Mouse (Mus musculus) stomach, embryonic 14.5 days (tissue): ENCODE measurements at regions not wholly inside any gene's neighbourhood (a gene's known extent, or its start where the extent isn't known, plus 50 kb on each side); places are given as distances from the start of the nearest gene placed in this dataset.
A peak's percentile ranks its signal among the peaks of the same experiment; 100 is the strongest.
"Not testable (repeated sequence)": the region's sequence is repeated elsewhere in the genome, so short reads cannot be mapped to it uniquely, and the experiment has no call there.

Source experiments
- ATAC-seq: fragments of 200-750 bp; cut with Nextera tagmentation; 2 replicates; pipeline ENCODE4 v1.8.0; 2017; ENCODE audit warnings: low read depth, moderate TSS enrichment; ENCODE audit not compliant: insufficient number of reproducible peaks, insufficient read depth, low FRiP score
- H3K27ac ChIP-seq: fragments of 300-500 bp; sonication (generic); 2 replicates; pipeline ENCODE4 v1.5.1; 2014; ENCODE audit warnings: mild to moderate bottlenecking, low read length, moderate library complexity, mixed read lengths
- H3K27me3 ChIP-seq: fragments of 300-500 bp; sonication (generic); 2 replicates; pipeline ENCODE4 v1.6.1; 2014; ENCODE audit warnings: low read length, control low read depth, mixed read lengths; ENCODE audit not compliant: control insufficient read depth, insufficient read depth
- H3K36me3 ChIP-seq: fragments of 300-500 bp; sonication (generic); 2 replicates; pipeline ENCODE4 v1.6.1; 2014; ENCODE audit warnings: mild to moderate bottlenecking, control low read depth, low read length, moderate library complexity, mixed read lengths; ENCODE audit not compliant: control insufficient read depth, insufficient read depth
- H3K4me1 ChIP-seq: fragments of 300-500 bp; sonication (generic); 2 replicates; pipeline ENCODE4 v1.6.1; 2014; ENCODE audit warnings: low read length, control low read depth, mixed read lengths; ENCODE audit not compliant: control insufficient read depth, insufficient read depth
- H3K4me2 ChIP-seq: fragments of 300-500 bp; sonication (generic); replicated peaks from 2 replicates; pipeline ENCODE4 v1.6.1; 2014; ENCODE audit warnings: low read depth, low read length, control low read depth
- H3K4me3 ChIP-seq: fragments of 300-500 bp; sonication (generic); 2 replicates; pipeline ENCODE4 v1.5.1; 2014; ENCODE audit warnings: low read depth, low read length, control low read depth
- H3K9ac ChIP-seq: fragments of 300-500 bp; sonication (generic); replicated peaks from 2 replicates; pipeline ENCODE4 v1.6.1; 2014; ENCODE audit warnings: low read depth, mild to moderate bottlenecking, control low read depth, low read length, moderate library complexity, mixed read lengths
- H3K9me3 ChIP-seq: fragments of 300-500 bp; sonication (generic); 2 replicates; pipeline ENCODE4 v1.6.1; 2016; ENCODE audit warnings: low read depth, low read length, control low read depth; ENCODE audit not compliant: control insufficient read depth
- WGBS: fragments of 180-500 bp; shearing (Covaris S2); extraction: QIAGEN DNeasy Blood & Tissue Kit; methylation state at CpG from one replicate; pipeline ENCODE4 v1.1.7; 2014; 5-methylcytosine and 5-hydroxymethylcytosine counted together

DNA sequence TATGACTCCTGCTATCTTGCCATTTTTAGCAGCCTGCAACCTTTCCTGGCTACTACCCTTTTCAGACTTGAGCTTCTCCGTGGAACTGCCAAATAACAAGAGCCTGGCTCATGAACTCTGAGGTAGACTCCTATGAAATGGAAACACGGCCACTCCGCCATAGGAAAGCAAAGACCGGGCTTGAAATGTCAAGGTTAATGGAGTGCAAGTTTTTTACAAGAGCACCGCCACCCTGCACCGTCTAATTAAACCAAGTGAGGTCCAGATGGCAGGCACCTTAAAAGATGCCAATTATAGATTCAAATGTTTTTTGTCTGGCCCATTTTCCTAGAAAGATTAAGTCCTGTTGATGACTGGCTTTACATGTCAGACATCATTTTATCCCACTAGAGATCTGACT lies 818.0 kb upstream of the Sox9 start:
- Histone ChIP-seq H3K27ac (no peak overlapping the region), H3K36me3 (no peaks in the 10 kb centered on the region), H3K4me1 (no peaks in the 10 kb centered on the region), H3K9me3 (no peaks in the 10 kb centered on the region), H3K4me2 (no peak overlapping the region), H3K4me3 (no peak overlapping the region), H3K9ac (no peak overlapping the region), H3K27me3 (no peaks in the 10 kb centered on the region)
- no peak for ATAC-seq
- 81% methylated on average over 6 of the region's 6 CpGs for WGBS

- no peaks in the 10 kb centered on the region for H3K9me3 ChIP-seq
- no peaks in the 10 kb centered on the region for H3K36me3 ChIP-seq
- H3K4me3 ChIP-seq = no peak overlapping the region
- H3K4me1 ChIP-seq = no peaks in the 10 kb centered on the region
- ATAC-seq = no peak
- no peak overlapping the region for H3K4me2 ChIP-seq
- no peaks in the 10 kb centered on the region for H3K27me3 ChIP-seq
- no peak overlapping the region for H3K27ac ChIP-seq
- WGBS = 89% methylated on average over 3 of the region's 3 CpGs
- H3K9ac ChIP-seq = no peak overlapping the region
Observed at GRCm38 (mm10) chr11:111966401-111966800, 815.6 kb upstream of the Sox9 start.

GRCm38 (mm10) chr11:111971001-111971400 lies 811.0 kb upstream of the Sox9 start:
- no peaks in the 10 kb centered on the region for H3K27me3 ChIP-seq
- no peaks in the 10 kb centered on the region for H3K36me3 ChIP-seq
- H3K4me3 ChIP-seq = no peak overlapping the region
- H3K27ac ChIP-seq = no peak overlapping the region
- 57% methylated on average over 4 of the region's 4 CpGs for WGBS
- no peaks in the 10 kb centered on the region for H3K9me3 ChIP-seq
- no peak for ATAC-seq
- H3K9ac ChIP-seq = no peak overlapping the region
- no peak overlapping the region for H3K4me2 ChIP-seq
- H3K4me1 ChIP-seq = no peaks in the 10 kb centered on the region

GRCm38 (mm10) chr11:111978667-111979066 lies 803.4 kb upstream of the Sox9 start:
- H3K36me3 ChIP-seq = no peaks in the 10 kb centered on the region
- WGBS = 83% methylated on average over 4 of the region's 4 CpGs
- ATAC-seq = no peak

GRCm38 (mm10) chr11:111996395-111996794 lies 785.6 kb upstream of the Sox9 start:
- H3K9me3 ChIP-seq = no peaks in the 10 kb centered on the region
- ATAC-seq = no peak
- no peak overlapping the region for H3K9ac ChIP-seq
- H3K27ac ChIP-seq = no peak overlapping the region
- H3K36me3 ChIP-seq = no peaks in the 10 kb centered on the region
- no peaks in the 10 kb centered on the region for H3K27me3 ChIP-seq
- H3K4me3 ChIP-seq = no peak overlapping the region
- H3K4me1 ChIP-seq = no peaks in the 10 kb centered on the region
- 72% methylated on average over 4 of the region's 4 CpGs for WGBS
- no peak overlapping the region for H3K4me2 ChIP-seq

More at GRCm38 (mm10) chr11:111978667-111979066, 803.4 kb upstream of the Sox9 start:
- H3K9me3 ChIP-seq = no peaks in the 10 kb centered on the region
- no peak overlapping the region for H3K4me2 ChIP-seq
- H3K9ac ChIP-seq = no peak overlapping the region
- no peaks in the 10 kb centered on the region for H3K4me1 ChIP-seq
- no peak overlapping the region for H3K4me3 ChIP-seq
- no peak overlapping the region for H3K27ac ChIP-seq
- H3K27me3 ChIP-seq = no peaks in the 10 kb centered on the region

DNA sequence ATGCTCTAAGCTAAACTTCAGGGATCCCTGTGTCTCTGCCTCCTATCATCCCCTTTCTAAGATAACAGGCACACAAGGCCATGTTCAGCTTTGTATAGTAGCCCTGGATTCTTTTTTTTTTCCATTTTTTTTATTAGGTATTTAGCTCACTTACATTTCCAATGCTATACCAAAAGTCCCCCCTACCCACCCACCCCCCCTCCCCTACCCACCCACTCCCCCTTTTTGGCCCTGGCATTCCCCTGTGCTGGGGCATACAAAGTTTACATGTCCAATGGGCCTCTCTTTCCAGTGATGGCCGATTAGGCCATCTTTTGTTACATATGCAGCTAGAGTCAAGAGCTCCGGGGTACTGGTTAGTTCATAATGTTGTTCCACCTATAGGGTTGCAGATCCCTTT lies 771.2 kb upstream of the Sox9 start:
- not testable (repeated sequence) for H3K9ac ChIP-seq, H3K4me1 ChIP-seq, H3K4me2 ChIP-seq, H3K27me3 ChIP-seq, H3K4me3 ChIP-seq, H3K9me3 ChIP-seq, H3K36me3 ChIP-seq, H3K27ac ChIP-seq
- ATAC-seq = peak; percentile 83
- WGBS = no CpG with 5 or more reads among the region's 2 CpGs

DNA sequence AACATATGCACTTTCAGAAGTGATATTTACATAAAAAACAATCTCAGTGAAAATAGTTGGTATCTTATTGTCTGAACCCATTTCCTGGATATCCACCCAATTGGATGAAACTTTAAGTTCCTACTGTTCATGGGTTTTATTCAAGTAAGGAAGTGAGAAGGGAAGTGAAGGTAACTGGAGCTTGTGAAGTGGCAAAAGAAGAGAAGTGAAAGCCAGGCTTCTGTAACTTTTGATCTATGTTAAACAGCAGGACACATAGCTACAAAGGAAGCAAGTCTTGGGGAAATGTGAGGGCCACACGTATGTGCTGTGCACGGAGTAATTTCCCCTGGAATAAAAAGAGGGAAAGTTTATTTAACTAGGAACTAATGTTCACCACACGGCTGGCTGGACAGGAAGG lies 764.1 kb upstream of the Sox9 start:
- no peaks in the 10 kb centered on the region for H3K9me3 ChIP-seq
- 76% methylated on average over 3 of the region's 3 CpGs for WGBS
- H3K9ac ChIP-seq = no peak overlapping the region
- no peak overlapping the region for H3K27ac ChIP-seq
- no peaks in the 10 kb centered on the region for H3K36me3 ChIP-seq
- no peak overlapping the region for H3K4me3 ChIP-seq
- H3K4me1 ChIP-seq = no peaks in the 10 kb centered on the region
- H3K4me2 ChIP-seq = no peak overlapping the region
- no peak for ATAC-seq
- H3K27me3 ChIP-seq = no peaks in the 10 kb centered on the region

DNA sequence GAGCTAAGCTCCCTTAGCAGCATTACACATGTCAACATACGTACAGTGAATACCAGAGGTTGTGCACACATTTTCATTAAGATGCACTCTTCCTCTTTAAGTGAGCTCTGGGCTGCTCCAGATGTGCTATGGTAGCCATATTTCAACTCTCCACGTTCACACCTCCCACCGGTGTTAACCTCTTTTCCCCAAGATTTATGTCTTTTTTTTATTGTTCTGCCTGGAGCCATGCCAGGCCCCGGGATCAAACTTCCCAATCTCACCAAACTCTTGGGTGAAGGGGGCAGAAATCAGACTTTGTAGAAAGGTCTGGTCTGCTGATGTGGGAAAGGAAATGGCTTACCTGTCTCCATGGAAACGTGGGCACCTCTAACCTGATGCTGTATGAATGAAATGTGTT lies 754.0 kb upstream of the Sox9 start:
- no peak overlapping the region for H3K4me3 ChIP-seq
- no peak overlapping the region for H3K27ac ChIP-seq
- no peak overlapping the region for H3K9ac ChIP-seq
- H3K4me1 ChIP-seq = no peaks in the 10 kb centered on the region
- WGBS = 67% methylated on average over 5 of the region's 5 CpGs
- H3K36me3 ChIP-seq = no peaks in the 10 kb centered on the region
- no peak overlapping the region for H3K4me2 ChIP-seq
- no peaks in the 10 kb centered on the region for H3K27me3 ChIP-seq
- H3K9me3 ChIP-seq = no peaks in the 10 kb centered on the region; the same call in 1 of the 2 replicates
- ATAC-seq = no peak

- Histone ChIP-seq H3K4me2 (no peak overlapping the region), H3K36me3 (no peaks in the 10 kb centered on the region), H3K4me3 (no peak overlapping the region), H3K9me3 (no peaks in the 10 kb centered on the region), H3K27ac (no peak overlapping the region), H3K9ac (no peak overlapping the region), H3K27me3 (no peaks in the 10 kb centered on the region), H3K4me1 (no peaks in the 10 kb centered on the region)
- WGBS = 95% methylated on average over 11 of the region's 11 CpGs
- no peak for ATAC-seq
Observed at GRCm38 (mm10) chr11:112038741-112039140, 743.3 kb upstream of the Sox9 start.
